Mouse (Mus musculus) fat pad, adult 2 months (tissue): ENCODE data around the gene Stard3nl.
"Not testable (repeated sequence)": the region's sequence is repeated elsewhere in the genome, so short reads cannot be mapped to it uniquely, and the experiment has no call there.

Source experiments
- DNase-seq: peaks from one replicate; pipeline ENCODE4 v3.0.0-alpha.2; 2011; ENCODE audit warnings: low read depth, low spot score; ENCODE audit errors: extremely low read depth

The Stard3nl gene

GRCm38 (mm10) chr13:19385226-19385625 lies 10.4 kb downstream of the Stard3nl start:
- DNase-seq, result no peak

DNA sequence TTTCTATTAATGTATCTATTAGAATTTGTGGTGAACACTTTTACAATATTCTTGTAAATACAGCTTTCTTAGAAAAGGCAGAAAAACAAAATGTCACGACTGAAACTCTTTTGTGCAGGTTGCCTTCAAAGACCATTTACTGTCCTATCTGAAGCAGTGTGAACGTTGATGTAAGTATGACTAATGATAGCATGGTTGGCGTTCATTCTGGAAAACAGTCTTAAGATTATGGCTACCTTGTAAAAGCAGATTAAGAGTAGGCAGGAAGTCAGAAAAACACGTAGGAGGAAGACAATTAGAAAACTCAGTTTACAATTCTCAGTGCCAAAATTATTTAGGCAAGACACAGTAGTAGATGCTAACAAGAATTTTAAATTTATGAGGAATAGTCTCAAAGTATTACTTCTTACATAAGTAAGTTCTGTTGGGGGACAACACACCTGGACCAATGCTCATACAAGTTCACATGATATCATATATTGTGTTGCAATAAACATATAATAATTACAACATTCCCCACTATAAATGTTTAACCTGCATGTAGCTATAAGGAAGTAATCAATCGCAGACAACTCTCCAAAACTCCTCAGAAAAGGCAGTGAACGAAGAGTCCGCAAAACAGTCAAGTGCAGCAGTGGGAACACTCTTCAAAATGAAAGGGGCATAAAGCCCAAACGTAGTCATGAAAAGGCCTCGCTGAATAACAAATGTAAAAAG lies 14.3 kb downstream of the Stard3nl start:
- DNase-seq, result no peak

GRCm38 (mm10) chr13:19379313-19379712 lies 16.3 kb downstream of the Stard3nl start:
- DNase-seq, result no peak

DNA sequence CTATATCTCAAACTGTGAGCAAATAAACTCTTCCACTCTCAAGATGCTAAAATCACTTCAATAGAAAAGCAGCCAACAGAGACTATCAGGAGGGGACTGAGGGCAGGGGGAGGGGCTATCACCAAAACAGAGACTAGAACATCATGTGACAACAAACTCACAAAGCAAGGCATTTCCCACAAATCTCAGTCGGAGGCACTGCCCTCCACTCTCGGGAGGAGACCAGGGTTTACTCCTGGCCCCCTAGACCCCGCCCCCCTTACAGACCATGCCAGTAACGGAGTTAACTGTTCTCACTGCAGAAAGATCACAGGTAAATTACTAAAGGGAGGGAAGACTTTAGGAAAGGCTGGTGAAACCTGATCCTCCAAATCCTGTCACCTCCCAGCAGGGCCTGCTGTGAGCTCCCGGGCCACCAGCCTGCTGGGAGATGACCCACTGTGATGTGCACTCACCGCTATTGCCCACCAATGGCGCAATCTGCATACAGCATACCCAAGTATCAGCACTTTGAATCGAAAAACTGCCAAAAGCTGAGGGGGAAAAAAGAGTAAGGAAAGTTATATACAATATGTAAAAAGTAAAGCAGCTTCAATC lies 23.4 kb downstream of the Stard3nl start:
- no peak for DNase-seq

- no peak for DNase-seq
Observed at GRCm38 (mm10) chr13:19368817-19369216, 26.8 kb downstream of the Stard3nl start.

DNA sequence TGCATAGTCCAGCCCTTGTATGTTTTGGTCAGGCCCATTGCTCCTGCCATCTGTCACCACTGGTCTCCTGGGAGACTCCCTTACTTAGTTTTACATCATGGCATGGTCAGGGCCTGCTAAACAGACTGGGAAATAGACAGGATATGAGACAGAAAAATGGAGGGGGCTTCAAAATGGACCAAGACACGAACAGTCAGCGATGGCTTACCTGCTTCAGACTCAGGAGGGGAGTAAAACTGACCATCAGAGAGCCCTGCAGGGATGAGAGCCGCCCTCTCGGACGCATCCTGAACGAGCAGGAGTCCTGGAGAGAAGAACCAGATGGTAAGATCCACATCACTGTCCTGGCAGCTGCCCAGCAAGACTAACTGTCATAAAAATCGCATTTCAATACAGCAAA lies 28.1 kb downstream of the Stard3nl start:
- DNase-seq, result no peak

DNA sequence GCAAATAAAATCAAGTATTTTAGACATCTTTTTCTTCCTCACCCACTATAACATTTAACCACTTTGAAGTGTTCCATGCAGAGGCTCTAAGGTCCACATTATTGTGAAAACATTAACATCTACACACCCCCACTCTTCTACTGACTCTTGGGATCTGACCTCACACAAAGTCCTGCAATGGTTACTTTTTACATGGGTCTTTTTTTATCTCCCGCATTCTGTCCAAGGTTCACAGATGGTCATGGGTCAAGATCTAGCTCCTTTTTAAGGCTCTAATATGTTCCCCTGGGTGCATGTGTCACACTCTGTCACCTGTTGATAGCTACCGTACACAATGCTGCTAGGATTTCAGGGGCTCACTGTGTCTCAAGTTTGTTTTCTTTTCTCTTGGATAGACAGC lies 28.7 kb downstream of the Stard3nl start:
- DNase-seq, result no peak

- DNase-seq, result no peak
Observed at GRCm38 (mm10) chr13:19365596-19365995, 30.0 kb downstream of the Stard3nl start.

DNA sequence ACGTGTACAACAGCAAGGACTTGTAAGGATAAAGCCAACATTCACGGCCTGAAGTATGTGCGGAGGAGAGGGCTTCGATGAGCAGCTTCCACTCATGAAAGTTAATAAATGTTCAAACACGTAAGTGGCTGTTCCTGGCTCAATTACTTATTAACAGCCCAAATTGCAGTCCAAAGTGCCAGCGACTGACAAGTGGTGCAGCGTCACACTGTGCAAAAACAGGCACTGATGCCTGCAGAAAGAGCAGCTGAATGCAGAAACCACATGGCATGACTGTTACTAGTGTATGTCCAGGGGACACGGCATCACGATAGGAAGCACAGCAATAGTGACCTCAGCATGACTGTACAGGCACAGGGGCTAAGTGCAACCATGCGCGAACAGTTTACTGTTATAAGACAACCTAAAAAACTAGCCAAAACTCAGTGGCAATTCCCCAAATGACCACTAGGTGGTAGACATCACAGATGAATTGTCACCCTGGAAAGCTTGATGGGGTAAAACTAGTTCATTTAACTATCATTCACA lies 31.3 kb downstream of the Stard3nl start:
- no peak for DNase-seq

GRCm38 (mm10) chr13:19362358-19362757 lies 33.2 kb downstream of the Stard3nl start:
- no peak for DNase-seq

DNA sequence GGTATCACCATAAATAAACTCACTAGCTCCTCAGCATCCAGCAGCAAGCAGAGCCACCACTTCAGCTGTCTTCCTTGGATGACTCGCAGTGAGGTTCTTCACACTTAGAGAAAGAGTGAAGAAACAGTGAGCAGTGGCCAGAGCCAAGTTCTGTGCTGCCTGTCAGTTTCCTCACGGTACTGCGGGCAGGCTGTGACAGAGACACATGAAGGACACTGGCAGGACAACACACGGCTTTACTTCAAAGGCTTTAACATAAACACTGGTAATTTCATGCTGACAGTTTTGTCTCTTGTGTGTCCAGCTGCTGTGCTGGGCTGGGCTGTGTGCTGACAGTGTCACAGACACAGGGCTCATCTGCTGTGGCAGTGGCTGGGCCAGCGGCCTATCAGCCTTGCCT lies 37.6 kb downstream of the Stard3nl start:
- no peak for DNase-seq

DNA sequence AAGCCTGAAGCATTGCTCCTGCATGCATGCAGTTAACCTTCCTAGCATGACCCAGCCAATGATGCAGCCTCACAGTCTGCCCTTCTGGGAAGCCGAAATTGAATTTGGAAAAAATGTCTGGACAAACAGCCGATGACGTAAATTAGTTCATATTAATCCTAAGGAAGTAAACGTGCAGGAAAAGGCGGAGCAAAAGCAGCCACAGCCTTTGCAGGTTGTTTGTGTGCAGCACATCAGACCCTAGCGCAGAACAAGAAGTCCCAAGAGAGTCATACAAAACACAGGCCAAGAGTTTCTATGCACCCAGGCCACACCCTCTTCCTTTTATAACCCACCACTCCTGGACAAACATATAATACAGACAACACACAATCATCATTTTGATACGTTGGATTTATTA lies 38.3 kb downstream of the Stard3nl start:
- DNase-seq, result no peak

DNA sequence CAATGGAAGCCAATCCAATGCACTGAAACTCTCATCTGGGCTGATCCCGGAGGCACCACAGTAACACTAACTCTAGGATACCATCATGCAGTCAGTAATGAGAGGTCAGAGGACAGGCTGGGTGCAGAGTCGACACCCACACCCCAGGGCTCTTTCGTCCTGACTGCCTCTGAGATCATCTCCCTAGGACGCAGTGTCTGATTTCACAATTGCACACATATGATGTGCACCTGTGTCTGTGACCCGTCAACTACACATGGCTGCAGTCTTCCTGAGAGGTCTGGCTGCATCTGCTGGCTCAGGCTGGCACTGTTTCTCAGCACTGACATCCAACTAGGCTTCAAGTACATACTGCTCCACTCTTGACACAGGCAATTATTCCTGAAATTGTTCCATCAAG lies 38.9 kb downstream of the Stard3nl start:
- DNase-seq, result no peak

GRCm38 (mm10) chr13:19356120-19356519 lies 39.5 kb downstream of the Stard3nl start:
- no peak for DNase-seq

DNA sequence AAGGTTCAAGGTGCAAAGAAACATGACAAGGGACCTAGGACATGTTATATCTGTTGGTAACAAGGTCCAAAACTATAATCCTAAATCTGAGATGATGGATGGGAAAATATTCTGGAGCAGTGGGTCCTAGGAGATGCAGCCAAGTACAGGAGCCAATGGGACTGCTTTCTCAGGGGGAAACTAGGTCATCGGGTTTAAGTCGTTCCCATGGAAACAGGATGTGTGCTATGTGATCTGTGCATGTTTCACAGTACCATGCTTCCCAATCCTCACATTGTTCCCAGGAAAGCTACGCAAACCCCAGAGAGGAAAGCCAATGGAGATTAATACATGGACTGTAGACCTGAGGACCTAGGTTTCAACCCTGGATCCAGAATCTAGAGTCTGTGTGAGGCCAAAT lies 42.8 kb downstream of the Stard3nl start:
- no peak for DNase-seq

DNA sequence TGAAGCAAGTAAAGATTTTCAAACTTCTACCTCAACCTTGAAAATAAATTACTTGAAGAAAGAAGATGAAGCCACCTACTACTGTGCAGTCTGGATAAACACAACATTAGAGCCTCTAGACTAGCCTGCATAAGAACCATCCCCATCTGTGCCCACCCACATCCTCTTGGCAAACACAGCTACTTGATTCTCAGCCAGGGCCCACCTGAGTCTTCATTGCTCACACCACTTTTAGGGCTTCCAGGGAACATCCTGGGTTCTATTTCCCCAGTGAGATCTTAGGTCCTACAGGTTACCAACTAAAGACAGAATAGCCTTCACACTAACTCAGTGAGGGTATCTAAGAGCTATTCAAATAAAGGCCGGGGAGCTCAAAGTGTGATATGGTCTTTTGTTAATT lies 55.2 kb downstream of the Stard3nl start:
- not testable (repeated sequence) for DNase-seq

GRCm38 (mm10) chr13:19336310-19336709 lies 59.3 kb downstream of the Stard3nl start:
- DNase-seq, result not testable (repeated sequence)
